Mouse (Mus musculus): ENCODE measurements around the gene Olfr201. TPM values are rescaled to one million over a fixed set of nuclear protein-coding genes. Genes with fewer than 3 reads are reported as not detected.

The Olfr201 gene
- polyA plus RNA-seq (2014; fragmentation: Illumina TruSeq; extraction: RNeasy Lipid Tissue Mini Kit (QIAGEN cat#74804); ENCODE audit: low read depth, low replicate concordance): not detected

DNA sequence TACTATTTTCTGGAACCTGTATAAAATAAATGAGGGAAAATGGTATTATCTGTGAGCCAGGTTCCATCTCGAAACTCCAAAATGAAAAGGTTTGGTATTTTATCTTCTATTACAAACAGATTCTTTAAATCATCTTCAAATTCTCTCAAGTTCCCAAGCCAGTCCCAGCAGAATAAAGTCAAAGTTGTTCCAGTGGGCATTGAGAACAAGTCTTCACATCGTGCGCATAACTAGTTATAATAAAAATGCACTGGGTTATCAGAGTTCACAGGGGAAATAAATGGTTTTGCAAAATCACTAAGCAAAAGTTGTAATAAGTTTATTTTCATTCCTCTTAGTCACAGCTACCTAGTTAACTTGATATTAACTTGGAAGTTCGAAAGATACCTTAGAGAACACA is at the start of gene Olfr201:
Gene Olfr201, minus strand, starts transcription at position 101 of the 400 bp plus-strand sequence.

DNA sequence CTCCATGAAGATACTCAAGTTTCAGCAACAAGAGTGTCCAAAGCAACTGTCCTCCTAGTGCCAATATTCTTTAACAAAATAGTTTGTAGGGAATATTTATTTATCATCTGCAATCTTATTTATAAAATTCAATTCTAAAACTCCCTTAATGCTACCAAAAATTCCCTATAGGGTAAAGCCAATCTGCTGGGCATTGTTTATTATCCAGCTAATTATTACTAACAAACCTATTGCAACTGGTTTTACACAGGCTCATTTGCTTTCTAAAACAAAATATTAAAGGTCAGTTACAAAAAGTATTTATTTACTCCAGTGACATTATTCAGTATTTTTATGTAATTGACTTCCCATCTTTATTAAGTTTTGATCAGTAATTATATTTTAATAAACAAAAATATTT is 45.7 kb upstream of the Olfr201 start, which contains the start of gene Olfr204:
Gene Olfr204, minus strand, starts transcription at position 101 of the 400 bp plus-strand sequence.

DNA sequence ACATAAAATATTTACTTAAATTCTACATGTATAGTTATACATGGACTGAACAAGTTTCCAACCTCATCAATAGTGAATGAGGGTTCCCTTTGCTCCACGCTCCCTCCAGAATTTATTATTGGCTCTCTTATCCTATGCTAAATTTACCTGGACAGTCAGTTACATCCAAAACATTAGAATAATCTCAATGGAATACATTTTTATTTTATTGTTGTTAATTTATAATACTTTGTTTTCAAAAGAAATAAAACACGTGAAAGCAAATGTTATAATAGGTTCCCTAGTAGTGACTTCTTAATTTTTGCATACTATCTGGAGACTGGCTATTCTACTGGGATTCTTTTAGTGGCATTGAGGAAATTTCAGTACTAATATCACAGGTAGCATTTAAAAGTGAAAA is 26.1 kb upstream of the Olfr201 start, which contains the start of gene Olfr203:
Gene Olfr203, plus strand, starts transcription at position 301 of the 400 bp plus-strand sequence.

DNA sequence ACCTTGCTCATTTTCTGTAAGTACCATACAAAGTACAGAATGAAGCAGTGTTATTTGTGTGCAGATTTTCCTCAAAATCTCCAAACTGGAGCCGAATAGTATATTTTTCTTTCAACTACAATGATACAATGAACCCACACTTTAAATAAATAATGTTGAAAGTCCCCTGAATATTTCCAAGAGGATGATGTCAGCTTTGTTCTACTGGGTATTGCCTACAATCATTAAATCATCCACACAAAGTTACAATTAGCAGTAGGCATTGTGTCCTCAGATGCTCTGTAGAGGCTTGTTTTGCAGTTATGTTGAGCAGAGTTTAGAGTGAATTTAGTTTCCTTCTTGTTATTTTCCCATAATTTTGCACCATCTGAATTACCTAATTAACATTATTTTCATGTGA is 14.3 kb upstream of the Olfr201 start, which contains the start of gene Olfr202:
Gene Olfr202, minus strand, starts transcription at position 101 of the 400 bp plus-strand sequence.

DNA sequence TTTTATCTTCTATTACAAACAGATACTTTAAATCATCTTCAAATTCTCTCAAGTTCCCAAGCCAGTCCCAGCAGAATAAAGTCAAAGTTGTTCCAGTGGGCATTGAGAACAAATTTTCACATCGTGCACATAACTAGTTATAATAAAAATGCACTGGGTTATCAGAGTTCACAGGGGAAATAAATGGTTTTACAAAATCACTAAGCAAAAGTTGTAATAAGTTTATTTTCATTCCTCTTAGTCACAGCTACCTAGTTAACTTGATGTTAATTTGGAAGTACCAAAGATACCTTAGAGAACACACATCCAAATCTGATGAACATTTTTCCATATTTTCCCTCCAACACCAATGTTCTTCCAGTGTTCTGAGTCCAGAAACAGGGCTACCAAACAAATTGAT is 52.8 kb downstream of the Olfr201 start, which contains the start of gene Olfr199:
Gene Olfr199, minus strand, starts transcription at position 101 of the 400 bp plus-strand sequence.

Other genes starting within 250 kb of the Olfr201 start
- gene Olfr186, start 242.3 kb downstream of the Olfr201 start, polyA plus RNA-seq (2014; fragmentation: Illumina TruSeq; extraction: RNeasy Lipid Tissue Mini Kit (QIAGEN cat#74804); ENCODE audit: low read depth, low replicate concordance): not detected
- not detected for gene Olfr187, start 232.9 kb downstream of the Olfr201 start, polyA plus RNA-seq (2014; fragmentation: Illumina TruSeq; extraction: RNeasy Lipid Tissue Mini Kit (QIAGEN cat#74804); ENCODE audit: low read depth, low replicate concordance)
- gene Olfr190, start 194.6 kb downstream of the Olfr201 start, polyA plus RNA-seq (2014; fragmentation: Illumina TruSeq; extraction: RNeasy Lipid Tissue Mini Kit (QIAGEN cat#74804); ENCODE audit: low read depth, low replicate concordance): not detected
- gene Olfr191, start 182.8 kb downstream of the Olfr201 start, polyA plus RNA-seq (2014; fragmentation: Illumina TruSeq; extraction: RNeasy Lipid Tissue Mini Kit (QIAGEN cat#74804); ENCODE audit: low read depth, low replicate concordance): not detected
- not detected for gene Olfr193, start 160.8 kb downstream of the Olfr201 start, polyA plus RNA-seq (2014; fragmentation: Illumina TruSeq; extraction: RNeasy Lipid Tissue Mini Kit (QIAGEN cat#74804); ENCODE audit: low read depth, low replicate concordance)
- not detected for gene Olfr194, start 151.6 kb downstream of the Olfr201 start, polyA plus RNA-seq (2014; fragmentation: Illumina TruSeq; extraction: RNeasy Lipid Tissue Mini Kit (QIAGEN cat#74804); ENCODE audit: low read depth, low replicate concordance)
- not detected for gene Olfr195, start 125.6 kb downstream of the Olfr201 start, polyA plus RNA-seq (2014; fragmentation: Illumina TruSeq; extraction: RNeasy Lipid Tissue Mini Kit (QIAGEN cat#74804); ENCODE audit: low read depth, low replicate concordance)
- not detected for gene Olfr196, start 102.2 kb downstream of the Olfr201 start, polyA plus RNA-seq (2014; fragmentation: Illumina TruSeq; extraction: RNeasy Lipid Tissue Mini Kit (QIAGEN cat#74804); ENCODE audit: low read depth, low replicate concordance)
- not detected for gene Olfr198, start 69.1 kb downstream of the Olfr201 start, polyA plus RNA-seq (2014; fragmentation: Illumina TruSeq; extraction: RNeasy Lipid Tissue Mini Kit (QIAGEN cat#74804); ENCODE audit: low read depth, low replicate concordance)
- gene Olfr199, start 52.9 kb downstream of the Olfr201 start, polyA plus RNA-seq (2014; fragmentation: Illumina TruSeq; extraction: RNeasy Lipid Tissue Mini Kit (QIAGEN cat#74804); ENCODE audit: low read depth, low replicate concordance): not detected
- not detected for gene Olfr202, start 14.2 kb upstream of the Olfr201 start, polyA plus RNA-seq (2014; fragmentation: Illumina TruSeq; extraction: RNeasy Lipid Tissue Mini Kit (QIAGEN cat#74804); ENCODE audit: low read depth, low replicate concordance)
- not detected for gene Olfr203, start 26.2 kb upstream of the Olfr201 start, polyA plus RNA-seq (2014; fragmentation: Illumina TruSeq; extraction: RNeasy Lipid Tissue Mini Kit (QIAGEN cat#74804); ENCODE audit: low read depth, low replicate concordance)
- not detected for gene Olfr204, start 45.6 kb upstream of the Olfr201 start, polyA plus RNA-seq (2014; fragmentation: Illumina TruSeq; extraction: RNeasy Lipid Tissue Mini Kit (QIAGEN cat#74804); ENCODE audit: low read depth, low replicate concordance)
- gene Olfr205, start 58.5 kb upstream of the Olfr201 start, polyA plus RNA-seq (2014; fragmentation: Illumina TruSeq; extraction: RNeasy Lipid Tissue Mini Kit (QIAGEN cat#74804); ENCODE audit: low read depth, low replicate concordance): not detected
- gene Olfr206, start 76.6 kb upstream of the Olfr201 start, polyA plus RNA-seq (2014; fragmentation: Illumina TruSeq; extraction: RNeasy Lipid Tissue Mini Kit (QIAGEN cat#74804); ENCODE audit: low read depth, low replicate concordance): not detected
- gene Olfr209, start 91.4 kb upstream of the Olfr201 start, polyA plus RNA-seq (2014; fragmentation: Illumina TruSeq; extraction: RNeasy Lipid Tissue Mini Kit (QIAGEN cat#74804); ENCODE audit: low read depth, low replicate concordance): not detected
- gene Gabrr3, start 134.7 kb upstream of the Olfr201 start, polyA plus RNA-seq (2014; fragmentation: Illumina TruSeq; extraction: RNeasy Lipid Tissue Mini Kit (QIAGEN cat#74804); ENCODE audit: low read depth, low replicate concordance): not detected
- 51.4 TPM for gene Riox2, start 199.1 kb upstream of the Olfr201 start, polyA plus RNA-seq (2014; fragmentation: Illumina TruSeq; extraction: RNeasy Lipid Tissue Mini Kit (QIAGEN cat#74804); ENCODE audit: low read depth, low replicate concordance)